Mouse (Mus musculus): ENCODE measurements around the gene Dut.

Dut gene

GRCm38 (mm10) chr2:125303764-125304384 lies 56.9 kb downstream of the Dut start:
- DNase-seq (ENCODE audit: low read depth, low spot score), result no peak

- no peak for DNase-seq (ENCODE audit: low read depth, low spot score)
Measured at GRCm38 (mm10) chr2:125304746-125305145, 57.8 kb downstream of the Dut start.

- DNase-seq (ENCODE audit: low read depth, low spot score), result no peak
Measured at GRCm38 (mm10) chr2:125305671-125306070, 58.7 kb downstream of the Dut start.
